Mouse (Mus musculus) megakaryocyte, embryonic 14.5 days (primary cell): Measurements from ENCODE around the gene Fcer1g.

Source experiments
- FLI1 ChIP-seq: IDR thresholded peaks from 2 replicates; pipeline ENCODE4 v1.6.1; 2012; ENCODE audit warnings: low read length, inconsistent platforms, mixed read lengths
- GATA1 ChIP-seq: IDR thresholded peaks from 3 replicates; pipeline ENCODE4 v1.6.1; 2012; ENCODE audit warnings: mixed read lengths, low read length, inconsistent platforms, borderline replicate concordance

DNA sequence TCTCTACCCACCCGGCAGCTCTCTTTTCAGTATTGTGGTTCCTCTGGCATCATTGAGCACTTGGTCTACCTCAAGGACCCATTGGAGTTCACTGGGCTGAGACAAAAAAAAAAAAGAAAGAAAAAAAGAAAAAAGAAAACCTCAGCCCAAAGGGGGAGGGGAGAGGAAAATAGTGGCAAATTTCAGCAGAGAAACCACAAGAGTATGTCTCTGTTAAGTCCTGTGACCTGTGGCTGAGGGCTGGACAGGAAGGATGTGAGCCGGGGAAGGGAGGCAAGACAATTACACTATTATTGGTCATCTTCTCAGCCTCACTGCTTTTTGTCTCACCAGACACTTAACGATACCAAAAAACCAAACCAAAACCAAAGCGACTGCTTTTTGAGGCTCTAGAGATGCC, 2.3 kb downstream of the Fcer1g start:
- TF ChIP-seq FLI1 (no peak), GATA1 (no peak)
